Mouse (Mus musculus): ENCODE measurements at regions not wholly inside any gene's neighbourhood (a gene's known extent, or its start where the extent isn't known, plus 50 kb on each side); places are given as distances from the start of the nearest gene placed in this dataset.
"Not testable (repeated sequence)": the region's sequence is repeated elsewhere in the genome, so short reads cannot be mapped to it uniquely, and the experiment has no call there.

DNA sequence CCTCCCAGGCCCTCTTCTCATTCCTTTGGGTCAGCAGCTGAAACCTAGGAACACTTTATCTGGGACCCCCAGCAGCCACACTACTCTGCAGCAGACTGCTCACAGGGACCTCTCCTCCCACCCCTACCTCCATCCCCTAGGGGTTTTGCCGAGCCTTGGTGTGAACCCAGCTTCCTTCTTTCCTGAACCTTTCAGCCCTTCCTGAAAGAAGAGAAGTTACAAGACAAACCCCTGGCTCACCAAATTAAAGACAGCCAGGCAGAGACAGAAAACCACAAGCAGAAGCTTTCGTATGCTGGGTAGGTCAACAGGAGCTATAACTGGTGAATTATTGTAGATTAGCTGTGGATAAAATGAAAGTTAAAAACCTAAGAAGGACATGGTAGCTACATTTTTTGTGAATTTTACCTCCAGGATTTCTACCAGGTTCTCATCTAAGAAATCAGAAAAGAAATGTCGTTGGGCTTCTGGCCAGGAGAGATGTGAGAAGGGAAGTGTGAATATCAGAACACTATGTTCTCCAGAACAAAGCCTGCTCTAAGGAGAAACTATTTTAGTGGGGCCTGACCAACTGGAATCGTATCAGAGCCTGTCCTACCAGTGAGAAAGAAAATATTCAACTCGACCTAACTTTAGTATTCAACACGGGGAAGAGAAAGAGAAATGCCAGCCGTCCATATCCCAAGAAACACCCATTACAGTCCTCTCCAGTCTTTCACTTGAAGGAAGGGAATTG lies 147.4 kb downstream of the Snx18 start:
- H3K27me3 ChIP-seq = no peaks in the 10 kb centered on the region
- WGBS = 86% methylated on average over 7 of the region's 7 CpGs
- H3K9ac ChIP-seq (replicated peaks) = no peak overlapping the region
- no peaks in the 10 kb centered on the region for H3K4me1 ChIP-seq (replicated peaks)
- H3K4me3 ChIP-seq (replicated peaks) = no peak overlapping the region
- H3K36me3 ChIP-seq = no peaks in the 10 kb centered on the region
- no peak overlapping the region for H3K4me2 ChIP-seq (replicated peaks)
- H3K27ac ChIP-seq = no peak overlapping the region
- no peaks in the 10 kb centered on the region; the same call in 1 of the 2 replicates for H3K9me3 ChIP-seq
- no peak for ATAC-seq

DNA sequence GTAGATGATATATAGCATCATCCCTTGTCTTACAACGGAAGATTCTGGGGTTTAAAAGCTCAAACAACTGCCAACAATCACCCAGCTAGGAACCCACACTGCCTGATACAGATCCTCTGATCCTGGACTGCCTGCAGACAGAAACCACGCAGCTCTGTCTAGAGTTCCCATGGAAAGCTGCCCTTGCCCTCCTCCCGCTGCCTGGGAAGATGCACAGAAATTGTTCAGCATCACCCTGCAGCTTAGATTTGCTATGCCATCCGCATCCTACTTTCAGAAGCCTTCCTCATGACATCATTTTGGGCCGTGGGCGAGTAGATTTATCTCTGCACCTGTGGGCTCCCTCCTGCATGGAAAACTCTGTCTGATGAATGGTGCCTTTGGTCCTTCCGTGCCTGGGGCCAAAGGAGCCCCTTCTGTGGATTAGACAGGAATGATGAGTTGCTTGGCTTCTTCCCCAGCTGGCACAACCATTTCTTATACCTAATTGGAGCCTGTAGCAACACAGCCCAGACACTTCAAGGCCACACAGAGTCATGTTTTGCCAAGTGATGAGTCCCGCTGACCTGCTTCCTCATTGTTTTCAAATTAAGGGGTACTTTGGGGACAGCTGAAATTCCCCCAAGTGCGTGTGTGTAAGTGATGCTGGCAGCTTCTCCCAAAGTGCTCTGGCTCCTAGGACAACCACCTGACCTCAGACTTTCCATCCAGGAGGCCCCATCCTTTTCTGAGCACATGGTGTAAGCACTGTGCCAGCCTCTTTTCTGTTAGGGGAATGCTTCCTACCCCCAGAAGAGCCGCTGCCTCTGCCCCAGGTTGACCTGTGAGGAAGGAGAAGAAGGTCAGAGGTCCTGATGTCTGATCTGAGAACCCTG lies 153.9 kb downstream of the Snx18 start:
- Histone ChIP-seq H3K4me3 (replicated peaks) (no peak overlapping the region), H3K9me3 (no peaks in the 10 kb centered on the region; the same call in 1 of the 2 replicates), H3K4me1 (replicated peaks) (no peaks in the 10 kb centered on the region), H3K4me2 (replicated peaks) (no peak overlapping the region), H3K9ac (replicated peaks) (no peak overlapping the region), H3K27me3 (no peaks in the 10 kb centered on the region), H3K27ac (no peak overlapping the region), H3K36me3 (no peaks in the 10 kb centered on the region)
- 0 out of 2 replicates have a peak, but pooled peaks have one; percentile 43 for ATAC-seq
- WGBS = 82% methylated on average over 10 of the region's 10 CpGs

DNA sequence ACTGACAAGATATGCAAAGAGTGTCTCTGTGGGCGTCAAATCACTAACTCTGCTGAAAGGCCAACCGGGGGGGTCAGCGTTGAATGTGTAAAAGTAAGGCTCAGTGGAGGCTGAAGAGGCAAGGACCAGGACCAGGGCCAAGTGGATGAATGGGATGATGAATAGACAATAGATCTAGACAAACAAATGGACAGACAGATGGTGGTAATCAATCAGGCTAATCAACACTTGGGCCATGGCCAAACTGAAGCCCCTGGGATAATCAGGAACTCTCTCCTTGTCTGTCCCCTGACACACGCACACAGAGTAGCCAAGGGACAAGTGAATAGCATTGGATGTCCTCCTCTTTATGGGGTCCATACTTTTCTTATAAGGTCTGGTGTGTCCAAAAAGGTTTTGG lies 154.9 kb downstream of the Snx18 start:
- H3K27me3 ChIP-seq = no peaks in the 10 kb centered on the region
- 78% methylated on average over 4 of the region's 4 CpGs for WGBS

DNA sequence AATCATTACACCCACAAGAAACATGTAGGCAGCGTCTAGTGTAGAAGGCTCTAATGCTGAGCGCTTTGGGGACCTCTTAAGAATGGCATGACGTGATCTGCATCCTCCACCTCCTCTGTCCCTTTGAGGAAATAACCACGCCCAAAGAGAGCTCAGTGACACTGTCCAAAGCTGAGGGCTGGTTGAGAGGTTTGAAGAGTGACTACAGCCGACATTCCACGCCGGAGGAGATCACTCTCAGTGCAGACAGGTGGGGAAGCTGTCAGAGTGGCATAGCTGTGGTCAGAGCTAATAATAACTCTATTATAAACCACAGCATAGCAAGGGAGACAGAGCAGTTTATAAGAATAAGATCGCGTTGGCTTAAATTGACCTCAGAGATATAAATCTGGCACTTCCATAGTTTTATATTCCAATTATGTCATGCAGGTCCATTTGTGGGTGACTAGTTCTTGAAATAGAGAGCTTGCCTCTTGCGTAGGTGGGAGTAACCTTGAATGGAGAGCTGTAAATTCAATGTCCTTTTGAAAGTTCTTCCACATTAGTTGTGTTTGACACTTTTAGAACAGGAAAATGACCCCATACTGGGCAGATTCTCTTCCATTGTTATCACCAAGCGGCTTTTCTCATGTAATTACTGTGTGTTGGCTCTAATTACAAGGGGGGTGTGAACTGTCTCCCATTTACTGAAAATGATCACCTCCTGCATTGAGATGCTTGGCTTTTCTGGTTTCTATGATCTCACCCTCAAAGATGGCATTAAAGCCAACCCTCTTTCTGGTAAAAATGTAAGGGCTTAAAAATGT lies 161.7 kb downstream of the BC067074 start:
- Histone ChIP-seq H3K4me2 (replicated peaks) (no peak overlapping the region), H3K4me3 (replicated peaks) (no peak overlapping the region), H3K9ac (replicated peaks) (no peak overlapping the region), H3K4me1 (replicated peaks) (no peaks in the 10 kb centered on the region), H3K36me3 (no peaks in the 10 kb centered on the region), H3K9me3 (no peaks in the 10 kb centered on the region), H3K27me3 (no peaks in the 10 kb centered on the region), H3K27ac (no peak overlapping the region)
- 75% methylated on average over 11 of the region's 11 CpGs for WGBS
- ATAC-seq = no peak

More for the DNA sequence above, 154.9 kb downstream of the Snx18 start:
- no peaks in the 10 kb centered on the region; the same call in 1 of the 2 replicates for H3K9me3 ChIP-seq
- no peak overlapping the region for H3K4me3 ChIP-seq (replicated peaks)
- H3K9ac ChIP-seq (replicated peaks) = no peak overlapping the region
- H3K27ac ChIP-seq = no peak overlapping the region
- no peak overlapping the region for H3K4me2 ChIP-seq (replicated peaks)
- no peaks in the 10 kb centered on the region for H3K4me1 ChIP-seq (replicated peaks)
- no peak for ATAC-seq
- H3K36me3 ChIP-seq = no peaks in the 10 kb centered on the region

DNA sequence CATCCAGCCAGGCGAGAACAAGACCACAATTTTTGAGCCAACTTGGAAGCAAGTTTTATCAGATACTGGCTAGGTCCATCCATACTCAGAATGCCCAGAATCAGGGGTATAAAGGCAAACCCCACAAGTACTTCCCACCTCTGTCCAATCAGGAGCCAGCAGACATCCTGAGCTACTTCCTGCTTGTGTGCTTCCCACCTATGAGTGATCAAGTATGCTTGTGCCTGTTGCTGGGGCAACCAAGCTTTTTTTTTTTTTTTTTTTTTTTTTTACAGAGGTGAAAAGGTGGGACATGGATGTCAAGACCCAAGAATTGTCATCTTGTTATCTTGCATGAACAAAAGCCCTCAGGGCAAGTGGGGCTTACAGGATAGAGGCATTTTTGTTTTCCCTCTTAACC lies 155.4 kb downstream of the BC067074 start:
- Histone ChIP-seq H3K36me3 (no peaks in the 10 kb centered on the region), H3K4me3 (replicated peaks) (no peak overlapping the region), H3K27me3 (no peaks in the 10 kb centered on the region), H3K9ac (replicated peaks) (no peak overlapping the region), H3K27ac (no peak overlapping the region), H3K9me3 (no peaks in the 10 kb centered on the region), H3K4me1 (replicated peaks) (no peaks in the 10 kb centered on the region), H3K4me2 (replicated peaks) (no peak overlapping the region)
- ATAC-seq = no peak
- WGBS = 100% methylated on average over 1 of the region's 1 CpGs

DNA sequence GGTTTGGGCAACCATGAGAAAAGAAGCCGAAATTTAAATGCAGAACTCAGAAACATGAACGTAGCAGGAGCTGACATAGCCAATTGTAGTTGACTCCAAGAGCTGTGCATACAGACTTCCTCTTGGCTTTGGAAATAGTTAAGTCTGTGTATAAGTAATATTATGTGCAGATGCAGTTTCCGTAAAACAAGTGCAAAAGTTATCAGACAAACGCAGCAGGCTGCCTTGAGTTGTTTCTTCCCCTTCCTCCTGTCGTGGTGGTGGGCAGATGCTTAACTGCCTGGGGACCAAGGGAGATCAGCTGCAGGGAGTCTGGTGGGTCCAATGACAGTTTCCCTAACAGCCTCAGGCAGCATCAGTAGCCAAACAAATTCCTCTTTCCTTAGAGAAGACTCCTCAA lies 153.3 kb downstream of the BC067074 start:
- Histone ChIP-seq H3K4me2 (replicated peaks) (no peak overlapping the region), H3K9me3 (no peaks in the 10 kb centered on the region), H3K4me1 (replicated peaks) (no peaks in the 10 kb centered on the region), H3K36me3 (no peaks in the 10 kb centered on the region), H3K9ac (replicated peaks) (no peak overlapping the region), H3K27me3 (no peaks in the 10 kb centered on the region), H3K27ac (no peak overlapping the region), H3K4me3 (replicated peaks) (no peak overlapping the region)
- WGBS = 87% methylated on average over 5 of the region's 5 CpGs
- no peak for ATAC-seq

DNA sequence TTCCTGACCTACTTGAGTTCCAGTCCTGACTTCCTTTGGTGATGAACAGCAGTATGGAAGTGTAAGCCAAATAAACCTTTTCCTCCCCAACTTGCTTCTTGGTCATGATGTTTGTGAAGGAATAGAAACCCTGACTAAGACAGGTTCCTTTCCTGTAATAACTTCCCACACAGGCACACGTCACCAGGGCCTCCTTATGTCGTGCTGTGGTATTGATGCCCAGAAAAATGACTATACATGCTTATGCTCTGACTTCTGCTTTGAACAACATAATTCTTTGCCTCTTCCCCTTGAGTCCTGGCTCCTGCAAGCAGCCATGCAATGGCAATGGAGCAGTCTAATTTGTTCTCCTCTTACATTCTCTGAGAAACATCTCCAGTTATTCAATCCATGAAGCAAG lies 151.5 kb downstream of the BC067074 start:
- 96% methylated on average over 2 of the region's 2 CpGs for WGBS
- not testable (repeated sequence) for H3K27ac ChIP-seq, ATAC-seq

DNA sequence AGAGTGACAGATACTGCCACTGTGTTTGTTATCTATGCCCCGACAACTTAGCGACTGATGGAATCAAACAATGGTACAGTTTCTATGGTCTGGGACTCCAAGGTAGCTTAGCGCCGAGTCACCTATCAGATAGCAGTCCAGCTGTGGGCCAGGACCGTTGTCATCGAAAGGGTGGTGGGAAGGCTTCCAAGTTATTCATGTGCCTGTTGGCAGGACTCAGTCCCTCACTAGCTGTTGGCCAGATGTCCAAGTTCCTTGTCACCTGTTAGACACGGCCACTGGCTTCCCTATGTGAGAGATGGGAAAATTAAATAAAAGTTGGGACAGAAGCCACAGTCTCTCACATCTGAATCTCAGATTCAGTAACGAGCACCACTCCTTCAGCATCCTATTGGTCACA lies 150.1 kb downstream of the BC067074 start:
- no peaks in the 10 kb centered on the region for H3K36me3 ChIP-seq
- no peaks in the 10 kb centered on the region for H3K9me3 ChIP-seq
- 88% methylated on average over 8 of the region's 8 CpGs for whole genome bisulfite sequencing
- no peak for ATAC-seq
- no peaks in the 10 kb centered on the region for H3K27me3 ChIP-seq
- H3K9ac ChIP-seq (replicated peaks) = no peak overlapping the region
- no peak overlapping the region for H3K27ac ChIP-seq
- H3K4me3 ChIP-seq (replicated peaks) = no peak overlapping the region
- H3K4me1 ChIP-seq (replicated peaks) = no peaks in the 10 kb centered on the region
- H3K4me2 ChIP-seq (replicated peaks) = no peak overlapping the region

More for the DNA sequence above, 151.5 kb downstream of the BC067074 start:
- H3K27me3 ChIP-seq; H3K4me2 ChIP-seq (replicated peaks); H3K36me3 ChIP-seq; H3K4me3 ChIP-seq (replicated peaks); H3K9me3 ChIP-seq; H3K4me1 ChIP-seq (replicated peaks); H3K9ac ChIP-seq (replicated peaks): not testable (repeated sequence)

DNA sequence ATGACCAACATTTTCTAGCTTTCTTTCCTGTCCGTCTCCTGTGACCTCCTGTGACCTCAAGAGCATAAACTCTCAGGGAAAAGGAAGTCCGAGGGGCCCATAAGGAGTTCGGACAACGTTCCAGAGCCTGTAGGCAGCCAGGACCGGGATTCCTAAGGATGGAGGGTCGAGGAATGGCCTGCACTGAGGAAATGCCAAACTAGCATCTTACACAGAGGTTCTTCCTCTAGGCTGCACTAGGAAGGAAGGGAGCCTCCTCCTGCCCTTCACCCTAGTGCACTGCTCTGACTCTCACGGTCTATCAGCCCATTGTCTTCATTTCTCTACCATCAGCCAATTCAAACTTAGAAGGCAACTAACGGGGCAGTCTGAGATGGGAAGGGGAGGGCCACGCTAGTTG lies 149.2 kb downstream of the BC067074 start:
- no peak overlapping the region for H3K27ac ChIP-seq
- no peaks in the 10 kb centered on the region for H3K36me3 ChIP-seq
- no peak overlapping the region for H3K9ac ChIP-seq (replicated peaks)
- no peak overlapping the region for H3K4me3 ChIP-seq (replicated peaks)
- no peak overlapping the region for H3K4me2 ChIP-seq (replicated peaks)
- H3K4me1 ChIP-seq (replicated peaks) = no peaks in the 10 kb centered on the region
- ATAC-seq = no peak
- whole genome bisulfite sequencing = 80% methylated on average over 9 of the region's 9 CpGs
- no peaks in the 10 kb centered on the region for H3K27me3 ChIP-seq
- no peaks in the 10 kb centered on the region for H3K9me3 ChIP-seq

DNA sequence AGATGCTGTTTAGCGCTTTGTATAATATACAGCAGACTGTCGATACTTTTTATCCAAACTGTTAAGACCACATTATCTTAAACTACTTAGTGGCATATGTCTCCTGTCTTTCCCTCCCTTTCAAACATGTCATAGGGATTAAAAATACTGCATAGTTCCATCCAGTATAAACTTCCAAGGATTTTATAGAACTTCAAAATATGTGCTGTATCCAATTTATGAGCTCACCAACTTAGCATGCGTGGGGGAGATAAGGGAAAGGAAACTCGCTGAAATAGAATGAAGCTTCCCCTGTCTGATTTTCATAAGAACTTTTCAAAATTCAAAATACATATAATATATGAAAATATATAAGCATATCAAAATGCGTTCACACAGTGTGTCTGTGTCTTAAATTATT lies 147.2 kb downstream of the BC067074 start:
- H3K27me3 ChIP-seq = no peaks in the 10 kb centered on the region
- no peak overlapping the region for H3K4me3 ChIP-seq (replicated peaks)
- H3K9ac ChIP-seq (replicated peaks) = no peak overlapping the region
- H3K36me3 ChIP-seq = no peaks in the 10 kb centered on the region
- H3K4me2 ChIP-seq (replicated peaks) = no peak overlapping the region
- 96% methylated on average over 5 of the region's 5 CpGs for WGBS
- no peak overlapping the region for H3K27ac ChIP-seq
- no peaks in the 10 kb centered on the region for H3K9me3 ChIP-seq
- no peak for ATAC-seq
- no peaks in the 10 kb centered on the region for H3K4me1 ChIP-seq (replicated peaks)

DNA sequence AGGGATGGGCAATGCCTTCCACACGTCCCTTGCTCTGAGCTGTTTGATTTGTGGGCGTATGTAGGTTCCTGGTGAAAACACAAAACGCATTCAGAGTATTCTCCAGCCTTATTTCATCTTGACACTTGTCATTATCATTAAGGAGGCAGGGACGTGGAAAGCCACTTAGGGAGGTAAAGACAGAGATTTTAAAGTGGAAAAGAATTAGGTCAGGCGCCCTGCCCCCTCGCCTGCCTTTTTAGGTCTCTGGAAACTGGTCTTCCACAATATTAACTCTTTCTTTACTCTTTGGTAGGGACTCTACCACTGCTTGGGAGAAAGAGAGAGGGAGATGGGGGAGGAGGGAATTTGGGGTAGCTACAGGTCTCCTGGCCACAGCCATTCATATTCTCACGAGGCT lies 146.6 kb downstream of the BC067074 start:
- no peaks in the 10 kb centered on the region for H3K36me3 ChIP-seq
- H3K4me3 ChIP-seq (replicated peaks) = no peak overlapping the region
- no peaks in the 10 kb centered on the region for H3K4me1 ChIP-seq (replicated peaks)
- no peak overlapping the region for H3K27ac ChIP-seq
- 54% methylated on average over 7 of the region's 7 CpGs for WGBS
- no peak overlapping the region for H3K9ac ChIP-seq (replicated peaks)
- ATAC-seq = no peak
- no peak overlapping the region for H3K4me2 ChIP-seq (replicated peaks)
- no peaks in the 10 kb centered on the region for H3K9me3 ChIP-seq
- no peaks in the 10 kb centered on the region for H3K27me3 ChIP-seq

DNA sequence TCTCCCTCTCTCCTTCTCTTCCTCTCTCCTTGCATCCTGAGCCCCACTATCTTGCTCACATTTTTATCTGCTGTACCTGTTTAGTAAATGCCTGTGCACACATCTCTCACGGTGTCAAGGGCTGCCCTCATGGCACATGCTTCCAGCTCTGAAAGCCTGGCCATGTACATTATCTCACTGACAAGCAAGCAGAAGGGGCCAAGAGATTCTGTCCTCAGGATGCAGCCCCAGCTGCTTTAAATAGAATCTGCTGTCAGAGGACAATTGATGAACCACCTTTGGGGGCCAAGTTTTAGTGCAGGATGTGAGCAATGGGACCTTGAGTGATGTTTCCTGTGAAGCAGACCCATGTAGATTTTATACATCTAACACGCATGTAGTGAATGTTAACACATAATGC lies 145.9 kb downstream of the BC067074 start:
- H3K36me3 ChIP-seq = no peaks in the 10 kb centered on the region
- ATAC-seq = no peak
- no peak overlapping the region for H3K4me3 ChIP-seq (replicated peaks)
- H3K27me3 ChIP-seq = no peaks in the 10 kb centered on the region
- no peak overlapping the region for H3K9ac ChIP-seq (replicated peaks)
- 88% methylated on average over 2 of the region's 2 CpGs for WGBS
- no peak overlapping the region for H3K27ac ChIP-seq
- H3K4me1 ChIP-seq (replicated peaks) = no peaks in the 10 kb centered on the region
- H3K4me2 ChIP-seq (replicated peaks) = no peak overlapping the region
- no peaks in the 10 kb centered on the region for H3K9me3 ChIP-seq

All from midbrain, embryonic 13.5 days (tissue).